Mouse (Mus musculus): ENCODE measurements around the gene Rxfp3. TPM values are rescaled to one million over a fixed set of nuclear protein-coding genes. Genes with fewer than 3 reads are reported as not detected.

Rxfp3 gene
- polyA plus RNA-seq (2012; ENCODE audit: insufficient read depth, insufficient read length, missing spikeins) = not detected in 2 replicates

DNA sequence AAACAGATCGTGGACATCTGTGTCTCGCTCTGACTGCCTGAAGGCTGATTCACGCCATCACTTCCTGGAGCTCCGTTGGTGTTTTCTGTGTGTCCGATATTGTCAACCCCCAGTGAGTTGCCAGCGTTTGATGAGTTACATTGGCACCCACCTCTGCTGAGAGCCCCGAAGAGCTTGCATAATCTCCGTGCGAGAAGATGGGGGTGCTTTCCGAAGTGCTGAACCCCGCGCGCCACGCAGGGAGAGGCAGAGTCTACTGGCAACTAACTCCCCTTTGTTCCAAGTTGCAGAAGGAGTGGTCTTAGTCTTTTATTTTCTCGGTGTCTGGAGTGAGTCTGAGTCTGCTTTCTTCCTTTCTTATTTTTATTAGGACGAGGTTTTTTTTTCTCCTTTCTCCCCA is at the start of gene Rxfp3:
Gene Rxfp3, minus strand, starts transcription at position 281 of the 400 bp plus-strand sequence.
- Histone ChIP-seq H3K27ac (ENCODE audit: insufficient read depth, low read depth, low read length) (no peak within 1 kb of the TSS), H3K4me3 (ENCODE audit: insufficient read depth, low read length) (no peak within 1 kb of the TSS), H3K4me1 (ENCODE audit: control insufficient read depth, insufficient read depth, low read length) (no peaks in the 10 kb centered on the region)
- no peak for TF ChIP-seq POLR2A (IDR thresholded peaks at IDR 0.05; ENCODE audit: borderline replicate concordance, low read depth, low read length)
- TF ChIP-seq CTCF (IDR thresholded peaks at IDR 0.05; ENCODE audit: low read depth, low read length) = no peak

DNA sequence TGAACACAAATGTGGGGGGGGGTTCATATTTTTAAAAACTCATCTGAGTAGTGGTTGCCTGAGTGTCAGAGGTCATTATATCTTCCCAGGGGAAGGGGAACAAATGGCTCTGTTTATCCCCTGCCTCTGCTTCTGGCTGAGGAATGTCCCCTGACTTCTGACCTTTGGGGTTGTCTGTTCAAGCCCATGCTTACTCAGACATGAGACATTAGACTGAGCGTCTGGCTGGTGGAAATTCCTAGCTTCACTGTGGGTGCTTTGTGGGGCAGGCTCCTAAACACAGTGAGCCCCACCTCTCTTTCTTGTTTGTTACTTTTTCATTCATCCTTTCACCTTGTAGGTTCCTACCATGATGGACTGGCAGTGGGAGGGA is 47.2 kb upstream of the Rxfp3 start:
- TF ChIP-seq POLR2A (IDR thresholded peaks at IDR 0.05; ENCODE audit: borderline replicate concordance, low read depth, low read length) (no peak), CTCF (IDR thresholded peaks at IDR 0.05; ENCODE audit: low read depth, low read length) (no peak)
- H3K4me1 ChIP-seq (ENCODE audit: control insufficient read depth, insufficient read depth, low read length) = no peaks in the 10 kb centered on the region
- no peak overlapping the region for H3K4me3 ChIP-seq (ENCODE audit: insufficient read depth, low read length)
- no peak overlapping the region for H3K27ac ChIP-seq (ENCODE audit: insufficient read depth, low read depth, low read length)

DNA sequence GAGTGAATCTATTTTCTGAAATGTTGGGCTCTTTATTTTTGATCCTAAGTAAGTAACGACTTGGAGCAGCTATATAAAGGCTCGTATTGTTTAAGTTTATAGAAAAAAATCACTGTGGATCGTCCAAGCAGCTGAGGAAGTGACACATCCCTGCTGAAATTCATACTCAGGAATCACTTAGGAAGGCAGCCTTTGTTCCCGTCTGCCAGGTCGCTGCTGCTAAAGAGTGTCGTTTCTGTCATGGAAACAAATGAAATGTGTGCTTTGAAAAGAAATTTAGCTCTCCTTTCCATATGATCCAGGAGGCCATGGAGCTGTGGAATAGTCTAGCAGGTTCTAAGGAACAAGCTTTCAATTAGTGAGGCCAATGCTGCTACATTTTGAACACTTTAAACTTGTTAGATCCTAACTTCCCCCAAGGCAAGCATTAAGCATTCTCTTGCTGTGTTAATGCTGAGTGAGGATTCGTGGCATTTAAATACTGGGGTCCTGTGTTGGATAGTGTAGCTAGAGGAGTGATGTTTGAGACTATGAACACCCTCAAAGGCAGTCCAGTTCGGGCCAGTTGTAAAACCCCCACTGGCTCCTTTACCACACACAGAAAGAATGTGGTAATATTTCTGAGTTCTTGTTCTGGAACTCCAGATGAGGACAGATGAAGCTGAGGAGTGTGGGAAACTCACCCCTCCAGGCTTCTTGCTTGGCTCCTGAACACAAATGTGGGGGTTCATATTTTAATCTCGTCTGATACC is 46.6 kb upstream of the Rxfp3 start:
- Histone ChIP-seq H3K27ac (ENCODE audit: insufficient read depth, low read depth, low read length) (no peak overlapping the region), H3K4me1 (ENCODE audit: control insufficient read depth, insufficient read depth, low read length) (no peaks in the 10 kb centered on the region), H3K4me3 (ENCODE audit: insufficient read depth, low read length) (no peak overlapping the region)
- no peak for TF ChIP-seq CTCF (IDR thresholded peaks at IDR 0.05; ENCODE audit: low read depth, low read length)
- TF ChIP-seq POLR2A (IDR thresholded peaks at IDR 0.05; ENCODE audit: borderline replicate concordance, low read depth, low read length) = no peak

GRCm38 (mm10) chr15:11083678-11084077 is 45.9 kb upstream of the Rxfp3 start:
- Histone ChIP-seq H3K4me3 (ENCODE audit: insufficient read depth, low read length) (no peak overlapping the region), H3K4me1 (ENCODE audit: control insufficient read depth, insufficient read depth, low read length) (no peaks in the 10 kb centered on the region), H3K27ac (ENCODE audit: insufficient read depth, low read depth, low read length) (no peak overlapping the region)
- TF ChIP-seq POLR2A (IDR thresholded peaks at IDR 0.05; ENCODE audit: borderline replicate concordance, low read depth, low read length) (no peak), CTCF (IDR thresholded peaks at IDR 0.05; ENCODE audit: low read depth, low read length) (no peak)

DNA sequence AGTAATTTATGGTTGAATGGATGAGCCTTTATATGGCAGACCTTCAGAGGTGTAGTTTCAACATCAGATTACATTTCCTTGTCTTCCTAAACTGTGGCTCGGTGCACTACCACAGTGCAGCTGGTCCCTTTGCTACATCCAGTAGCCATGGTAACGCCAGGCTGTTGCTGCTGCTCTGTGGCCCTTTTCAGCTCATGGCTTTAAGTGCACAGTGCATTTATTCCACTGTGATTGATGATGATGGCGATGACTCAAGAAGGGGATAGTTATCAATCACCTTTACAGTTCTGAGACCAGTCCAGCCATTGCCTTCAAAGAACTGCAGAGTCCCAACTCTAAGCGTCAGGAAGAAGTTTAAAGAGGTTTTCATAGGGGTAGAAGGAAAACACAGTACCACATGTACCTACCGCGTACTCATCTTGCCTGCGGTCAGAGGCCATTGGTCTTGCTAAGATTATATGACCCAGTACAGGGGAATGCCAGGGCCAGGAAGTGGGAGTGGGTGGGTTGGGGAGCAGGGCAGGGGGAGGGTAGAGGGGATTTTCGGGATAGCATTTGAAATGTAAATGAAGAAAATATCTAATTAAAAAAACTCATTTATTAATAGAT is 45.3 kb upstream of the Rxfp3 start:
- Histone ChIP-seq H3K4me3 (ENCODE audit: insufficient read depth, low read length) (no peak overlapping the region), H3K4me1 (ENCODE audit: control insufficient read depth, insufficient read depth, low read length) (no peaks in the 10 kb centered on the region), H3K27ac (ENCODE audit: insufficient read depth, low read depth, low read length) (no peak overlapping the region)
- TF ChIP-seq CTCF (IDR thresholded peaks at IDR 0.05; ENCODE audit: low read depth, low read length) (no peak), POLR2A (IDR thresholded peaks at IDR 0.05; ENCODE audit: borderline replicate concordance, low read depth, low read length) (no peak)

DNA sequence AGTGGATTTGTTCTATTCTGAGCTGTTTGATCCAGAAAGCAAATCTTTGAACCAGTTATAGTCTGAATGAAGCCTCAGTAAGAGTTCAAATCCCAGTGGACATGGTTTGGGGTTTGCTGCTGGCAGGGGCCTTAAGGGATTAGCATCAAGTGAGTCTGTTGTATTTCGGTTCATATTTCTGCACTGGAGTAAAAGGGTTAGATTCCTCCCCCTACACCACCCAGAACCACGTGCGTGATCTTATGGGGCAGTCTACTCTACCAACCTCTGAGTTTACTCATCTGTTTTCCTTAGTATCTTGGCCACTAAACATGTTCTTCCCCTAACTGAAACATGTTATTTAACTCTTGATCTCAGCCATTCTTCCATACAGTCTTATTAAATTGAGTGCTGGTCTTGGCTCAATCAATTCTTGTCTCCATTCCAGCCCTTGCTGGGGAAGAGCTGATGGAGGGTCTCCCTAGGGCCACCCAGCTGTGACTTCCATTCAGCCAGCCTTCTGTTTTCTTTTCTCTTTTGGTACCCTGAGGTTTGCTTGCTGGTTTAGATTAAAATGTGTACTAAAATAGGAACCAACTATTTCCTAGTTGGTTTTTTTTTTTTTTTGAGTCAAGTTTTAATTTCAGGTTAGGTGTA is 38.1 kb upstream of the Rxfp3 start:
- H3K27ac ChIP-seq (ENCODE audit: insufficient read depth, low read depth, low read length) = no peak overlapping the region
- H3K4me1 ChIP-seq (ENCODE audit: control insufficient read depth, insufficient read depth, low read length) = no peaks in the 10 kb centered on the region
- no peak overlapping the region for H3K4me3 ChIP-seq (ENCODE audit: insufficient read depth, low read length)
- TF ChIP-seq POLR2A (IDR thresholded peaks at IDR 0.05; ENCODE audit: borderline replicate concordance, low read depth, low read length) (no peak), CTCF (IDR thresholded peaks at IDR 0.05; ENCODE audit: low read depth, low read length) (no peak)

DNA sequence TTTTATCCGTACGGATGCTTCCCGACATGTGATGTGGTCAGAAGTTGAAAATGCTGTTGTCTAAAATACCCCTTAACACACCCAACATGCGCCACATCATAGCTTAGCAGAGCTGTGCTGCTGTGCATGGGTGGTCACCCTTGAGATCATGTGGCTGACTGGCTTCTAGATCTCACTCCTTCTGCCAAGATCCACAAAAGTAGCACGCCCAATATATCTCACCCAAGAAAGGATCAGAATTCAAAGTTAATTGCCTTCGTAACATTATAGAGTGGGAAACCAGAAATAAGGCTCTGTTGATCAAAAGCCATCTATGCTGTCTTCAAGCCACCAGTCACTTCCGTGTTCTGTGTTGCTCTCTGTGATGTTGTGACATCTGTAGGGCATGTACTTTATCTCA is 30.1 kb upstream of the Rxfp3 start:
- no peak overlapping the region for H3K27ac ChIP-seq (ENCODE audit: insufficient read depth, low read depth, low read length)
- no peaks in the 10 kb centered on the region for H3K4me1 ChIP-seq (ENCODE audit: control insufficient read depth, insufficient read depth, low read length)
- H3K4me3 ChIP-seq (ENCODE audit: insufficient read depth, low read length) = no peak overlapping the region
- TF ChIP-seq POLR2A (IDR thresholded peaks at IDR 0.05; ENCODE audit: borderline replicate concordance, low read depth, low read length) (no peak), CTCF (IDR thresholded peaks at IDR 0.05; ENCODE audit: low read depth, low read length) (no peak)

DNA sequence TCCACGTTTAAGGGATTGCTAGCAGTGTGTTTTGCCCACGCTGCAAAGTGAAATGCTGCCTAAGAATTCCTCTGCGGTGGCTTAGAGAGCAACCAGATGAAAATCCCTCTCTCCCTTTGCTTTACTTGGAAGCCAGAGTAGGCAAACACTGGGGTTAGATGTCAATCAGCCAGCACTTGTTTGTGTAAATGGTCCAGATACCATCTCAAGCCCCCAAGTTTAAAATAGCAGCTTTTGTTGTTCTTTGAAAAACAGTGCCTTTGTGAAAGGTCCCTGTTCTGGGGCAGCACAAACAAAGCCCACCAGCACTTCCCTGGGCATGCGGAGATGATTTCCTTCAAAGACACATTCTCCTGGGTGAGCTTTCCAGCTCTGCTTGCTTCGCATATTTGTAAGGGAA is 28.5 kb upstream of the Rxfp3 start:
- Histone ChIP-seq H3K27ac (ENCODE audit: insufficient read depth, low read depth, low read length) (no peak overlapping the region), H3K4me1 (ENCODE audit: control insufficient read depth, insufficient read depth, low read length) (no peaks in the 10 kb centered on the region), H3K4me3 (ENCODE audit: insufficient read depth, low read length) (no peak overlapping the region)
- no peak for TF ChIP-seq POLR2A (IDR thresholded peaks at IDR 0.05; ENCODE audit: borderline replicate concordance, low read depth, low read length)

- no peak overlapping the region for H3K4me3 ChIP-seq (ENCODE audit: insufficient read depth, low read length)
- no peak overlapping the region for H3K27ac ChIP-seq (ENCODE audit: insufficient read depth, low read depth, low read length)
Measured at GRCm38 (mm10) chr15:11065528-11066171, 27.9 kb upstream of the Rxfp3 start.

More at GRCm38 (mm10) chr15:11065528-11066171, 27.9 kb upstream of the Rxfp3 start:
- TF ChIP-seq POLR2A (IDR thresholded peaks at IDR 0.05; ENCODE audit: borderline replicate concordance, low read depth, low read length) (no peak), CTCF (IDR thresholded peaks at IDR 0.05; ENCODE audit: low read depth, low read length) (no peak)
- no peaks in the 10 kb centered on the region for H3K4me1 ChIP-seq (ENCODE audit: control insufficient read depth, insufficient read depth, low read length)

Data from bone marrow macrophage, adult 2 months (primary cell).